Mouse (Mus musculus): ENCODE measurements around the gene Cpne1. TPM values are rescaled to one million over a fixed set of nuclear protein-coding genes. Genes with fewer than 3 reads are reported as not detected.

The Cpne1 gene
- total RNA-seq, 2 experiments from 2014 or later, result 21.7 to 29.5 TPM

GRCm38 (mm10) chr2:156084541-156084940 lies 27.2 kb downstream of the Cpne1 start:
- DNase-seq (ENCODE audit: low spot score in 2 of 2), result no peak
- intact Hi-C loops (cut with DNase I), result no loop called here

GRCm38 (mm10) chr2:156080391-156080790 lies 31.4 kb downstream of the Cpne1 start:
- intact Hi-C loops (cut with DNase I), result no loop called here
- no peak for DNase-seq (ENCODE audit: low spot score in 2 of 2)

- DNase-seq (ENCODE audit: low spot score in 2 of 2), result no peak
- intact Hi-C loops (cut with DNase I), result no loop called here
These were observed 32.1 kb downstream of the Cpne1 start for GRCm38 (mm10) chr2:156079674-156080073.

GRCm38 (mm10) chr2:156079183-156079560 lies 32.6 kb downstream of the Cpne1 start:
- intact Hi-C loops (cut with DNase I), result no loop called here

GRCm38 (mm10) chr2:156078421-156079182 lies 33.2 kb downstream of the Cpne1 start:
- intact Hi-C loops (cut with DNase I), result no loop called here
- DNase-seq (ENCODE audit: low spot score in 2 of 2), result no peak

More at GRCm38 (mm10) chr2:156079183-156079560, 32.6 kb downstream of the Cpne1 start:
- DNase-seq (ENCODE audit: low spot score in 2 of 2), result no peak

GRCm38 (mm10) chr2:156077461-156077860 lies 34.3 kb downstream of the Cpne1 start:
- DNase-seq (ENCODE audit: low spot score in 2 of 2), result no peak
- intact Hi-C loops (cut with DNase I), result no loop called here

GRCm38 (mm10) chr2:156073725-156074124 lies 38.0 kb downstream of the Cpne1 start:
- DNase-seq (ENCODE audit: low spot score in 2 of 2), result no peak
- intact Hi-C loops (cut with DNase I), result no loop called here

GRCm38 (mm10) chr2:156071236-156071635 lies 40.5 kb downstream of the Cpne1 start:
- intact Hi-C loops (cut with DNase I), result no loop called here
- no peak for DNase-seq (ENCODE audit: low spot score in 2 of 2)

GRCm38 (mm10) chr2:156067916-156068315 lies 43.8 kb downstream of the Cpne1 start:
- intact Hi-C loops (cut with DNase I), result no loop called here
- no peak for DNase-seq (ENCODE audit: low spot score in 2 of 2)

- intact Hi-C loops (cut with DNase I), result no loop called here
- DNase-seq (ENCODE audit: low spot score in 2 of 2), result no peak
These were observed 45.6 kb downstream of the Cpne1 start for GRCm38 (mm10) chr2:156066126-156066525.

GRCm38 (mm10) chr2:156065099-156066041 lies 46.4 kb downstream of the Cpne1 start, which contains the start of gene Spag4:
Gene Spag4 (plus strand): TSS chr2:156065175.
- DNase-seq (ENCODE audit: low spot score in 2 of 2), result peak; percentile 61 to 64
- intact Hi-C loops (cut with DNase I), result no loop called here

GRCm38 (mm10) chr2:156052816-156053215 lies 58.9 kb downstream of the Cpne1 start, which contains the start of gene Fer1l4:
Gene Fer1l4 (minus strand): TSS chr2:156052947.
- intact Hi-C loops (cut with DNase I), result no loop called here

GRCm38 (mm10) chr2:156047929-156048328 lies 63.8 kb downstream of the Cpne1 start:
- intact Hi-C loops (cut with DNase I), result no loop called here
- no peak for DNase-seq (ENCODE audit: low spot score in 2 of 2)

More at GRCm38 (mm10) chr2:156052816-156053215, 58.9 kb downstream of the Cpne1 start, which contains the start of gene Fer1l4:
- DNase-seq (ENCODE audit: low spot score in 2 of 2), result no peak

GRCm38 (mm10) chr2:156042903-156043302 lies 68.9 kb downstream of the Cpne1 start:
- intact Hi-C loops (cut with DNase I), result no loop called here
- no peak for DNase-seq (ENCODE audit: low spot score in 2 of 2)

GRCm38 (mm10) chr2:156039390-156039789 lies 72.4 kb downstream of the Cpne1 start:
- intact Hi-C loops (cut with DNase I), result no loop called here
- no peak for DNase-seq (ENCODE audit: low spot score in 2 of 2)

- intact Hi-C loops (cut with DNase I), result no loop called here
- DNase-seq (ENCODE audit: low spot score in 2 of 2), result no peak
These were observed 86.3 kb downstream of the Cpne1 start for GRCm38 (mm10) chr2:156025482-156025881.
